Mouse (Mus musculus) midbrain, embryonic 13.5 days (tissue): ENCODE measurements at regions not wholly inside any gene's neighbourhood (a gene's known extent, or its start where the extent isn't known, plus 50 kb on each side); places are given as distances from the start of the nearest gene placed in this dataset.

Experiments
- ATAC-seq: fragments of 200-750 bp; cut with Nextera tagmentation; 2 replicates; pipeline ENCODE4 v1.8.0; 2017; ENCODE audit warnings: mild to moderate bottlenecking, moderate TSS enrichment, moderate library complexity
- H3K27ac ChIP-seq: fragments of 300-500 bp; sonication (generic); 2 replicates; pipeline ENCODE4 v1.5.1; 2015; ENCODE audit warnings: inconsistent platforms, mild to moderate bottlenecking, moderate library complexity
- H3K27me3 ChIP-seq: fragments of 300-500 bp; sonication (generic); 2 replicates; pipeline ENCODE4 v1.6.1; 2015; ENCODE audit warnings: mild to moderate bottlenecking, inconsistent platforms
- H3K36me3 ChIP-seq: fragments of 300-500 bp; sonication (generic); 2 replicates; pipeline ENCODE4 v1.6.1; 2015; ENCODE audit warnings: mild to moderate bottlenecking, inconsistent platforms
- H3K4me1 ChIP-seq: fragments of 300-500 bp; sonication (generic); replicated peaks from 2 replicates; pipeline ENCODE4 v1.6.1; 2015; ENCODE audit warnings: inconsistent platforms
- H3K4me2 ChIP-seq: fragments of 300-500 bp; sonication (generic); replicated peaks from 2 replicates; pipeline ENCODE4 v1.6.1; 2015; ENCODE audit warnings: moderate library complexity, mild to moderate bottlenecking, inconsistent platforms
- H3K4me3 ChIP-seq: fragments of 300-500 bp; sonication (generic); replicated peaks from 2 replicates; pipeline ENCODE4 v1.5.1; 2015; ENCODE audit warnings: mild to moderate bottlenecking, inconsistent platforms
- H3K9ac ChIP-seq: fragments of 300-500 bp; sonication (generic); replicated peaks from 2 replicates; pipeline ENCODE4 v1.6.1; 2015; ENCODE audit warnings: mild to moderate bottlenecking, inconsistent platforms
- H3K9me3 ChIP-seq: fragments of 300-500 bp; sonication (generic); 2 replicates; pipeline ENCODE4 v1.6.1; 2016; ENCODE audit warnings: mild to moderate bottlenecking, inconsistent platforms
- WGBS: fragments of 180-500 bp; shearing (Covaris S2); methylation state at CpG from one replicate; pipeline ENCODE4 v1.1.7; 2015; 5-methylcytosine and 5-hydroxymethylcytosine counted together

- no peaks in the 10 kb centered on the region for H3K36me3 ChIP-seq
- no peaks in the 10 kb centered on the region for H3K4me1 ChIP-seq
- H3K4me2 ChIP-seq, result no peak overlapping the region
- WGBS, result 83% methylated on average over 1 of the region's 1 CpGs
- ATAC-seq, result no peak
- H3K27me3 ChIP-seq, result no peaks in the 10 kb centered on the region
- no peaks in the 10 kb centered on the region for H3K9me3 ChIP-seq
- no peak overlapping the region for H3K27ac ChIP-seq
- no peak overlapping the region for H3K4me3 ChIP-seq
- H3K9ac ChIP-seq, result no peak overlapping the region
Observed at GRCm38 (mm10) chr9:74793394-74793793, 68.3 kb upstream of the Onecut1 start.

GRCm38 (mm10) chr9:74795994-74796393 is 65.7 kb upstream of the Onecut1 start:
- Histone ChIP-seq H3K36me3 (no peaks in the 10 kb centered on the region), H3K4me2 (no peak overlapping the region), H3K9me3 (no peaks in the 10 kb centered on the region), H3K27me3 (no peaks in the 10 kb centered on the region), H3K4me3 (no peak overlapping the region), H3K9ac (no peak overlapping the region), H3K4me1 (no peaks in the 10 kb centered on the region), H3K27ac (no peak overlapping the region)
- WGBS, result 88% methylated on average over 4 of the region's 4 CpGs
- ATAC-seq, result no peak

GRCm38 (mm10) chr9:74797272-74797844 is 64.4 kb upstream of the Onecut1 start:
- H3K9ac ChIP-seq, result no peak overlapping the region
- no peak for ATAC-seq
- no peaks in the 10 kb centered on the region for H3K9me3 ChIP-seq
- H3K27me3 ChIP-seq, result no peaks in the 10 kb centered on the region
- 59% methylated on average over 5 of the region's 5 CpGs for WGBS
- H3K27ac ChIP-seq, result no peak overlapping the region
- H3K4me2 ChIP-seq, result no peak overlapping the region
- no peaks in the 10 kb centered on the region for H3K4me1 ChIP-seq
- H3K36me3 ChIP-seq, result no peaks in the 10 kb centered on the region
- H3K4me3 ChIP-seq, result no peak overlapping the region

GRCm38 (mm10) chr9:74801091-74801490 is 60.6 kb upstream of the Onecut1 start:
- H3K27ac ChIP-seq, result no peak overlapping the region
- 87% methylated on average over 4 of the region's 4 CpGs for WGBS
- H3K4me1 ChIP-seq, result no peaks in the 10 kb centered on the region
- H3K4me3 ChIP-seq, result no peak overlapping the region
- H3K27me3 ChIP-seq, result no peaks in the 10 kb centered on the region
- H3K36me3 ChIP-seq, result no peaks in the 10 kb centered on the region
- no peak for ATAC-seq
- no peaks in the 10 kb centered on the region for H3K9me3 ChIP-seq
- H3K9ac ChIP-seq, result no peak overlapping the region
- H3K4me2 ChIP-seq, result no peak overlapping the region

GRCm38 (mm10) chr9:74811437-74811836 is 50.3 kb upstream of the Onecut1 start:
- peak overlapping the region; percentile 19 for H3K4me2 ChIP-seq
- H3K36me3 ChIP-seq, result no peaks in the 10 kb centered on the region
- 8% methylated on average over 8 of the region's 8 CpGs for WGBS

More at GRCm38 (mm10) chr9:74811437-74811836, 50.3 kb upstream of the Onecut1 start:
- H3K9me3 ChIP-seq, result no peaks in the 10 kb centered on the region
- peak; percentile 83 for ATAC-seq
- 0 out of 2 replicates have a peak overlapping the region, but pooled peaks have one; percentile 26 for H3K27ac ChIP-seq
- peaks cover 17% of the 10 kb centered on the region for H3K4me1 ChIP-seq
- 0 out of 2 replicates have a peak overlapping the region, but pooled peaks have one; percentile 25 for H3K9ac ChIP-seq
- H3K4me3 ChIP-seq, result no peak overlapping the region
- 0 out of 2 replicates have a peak, but pooled peaks cover 3% of the 10 kb centered on the region for H3K27me3 ChIP-seq
